Mouse (Mus musculus): ENCODE measurements at regions not wholly inside any gene's neighbourhood (a gene's known extent, or its start where the extent isn't known, plus 50 kb on each side); places are given as distances from the start of the nearest gene placed in this dataset.

- no peak for TF ChIP-seq MYOG (IDR thresholded peaks at IDR 0.05; ENCODE audit: control insufficient read depth in 1 of 3, insufficient read depth in 1 of 3, insufficient read length in 2 of 3, low read depth in 2 of 3)
- TF ChIP-seq REST (IDR thresholded peaks at IDR 0.05; ENCODE audit: insufficient read depth, insufficient read length): no peak
- no peak for TF ChIP-seq SRF (IDR thresholded peaks at IDR 0.05; ENCODE audit: control insufficient read depth, insufficient read length, low read depth)
- no peak for TF ChIP-seq USF1 (IDR thresholded peaks at IDR 0.05; ENCODE audit: low read depth)
- TF ChIP-seq E2F4 (IDR thresholded peaks at IDR 0.05; ENCODE audit: insufficient read depth): no peak
- TF ChIP-seq POLR2A (IDR thresholded peaks at IDR 0.05; ENCODE audit: insufficient read length, low read depth): no peak
- no peak for TF ChIP-seq CEBPB (IDR thresholded peaks at IDR 0.05; ENCODE audit: insufficient read depth, poor library complexity, severe bottlenecking)
- no peak for TF ChIP-seq TCF3 (IDR thresholded peaks at IDR 0.05; ENCODE audit: insufficient read length, low read depth)
- Histone ChIP-seq H3K4me2 (ENCODE audit: low read depth) (no peak overlapping the region), H3K36me3 (ENCODE audit: control insufficient read depth, insufficient read depth) (no peaks in the 10 kb centered on the region)
Measured at GRCm38 (mm10) chr4:10117964-10118363, 756.3 kb upstream of the 2610301B20Rik start.

GRCm38 (mm10) chr4:10124252-10124651, 750.0 kb upstream of the 2610301B20Rik start:
- Histone ChIP-seq H3ac (ENCODE audit: control insufficient read depth, insufficient read length) (no peak overlapping the region), H3K79me2 (ENCODE audit: control insufficient read depth, insufficient read depth) (no peaks in the 10 kb centered on the region), H3K27me3 (ENCODE audit: control insufficient read depth, insufficient read depth, insufficient read length) (no peaks in the 10 kb centered on the region), H3K36me3 (ENCODE audit: control insufficient read depth, insufficient read depth) (no peaks in the 10 kb centered on the region), H3K4me3 (no peak overlapping the region), H3K4me2 (ENCODE audit: low read depth) (no peak overlapping the region)
- TF ChIP-seq USF1 (IDR thresholded peaks at IDR 0.05; ENCODE audit: low read depth): no peak
- no peak for TF ChIP-seq POLR2A (IDR thresholded peaks at IDR 0.05; ENCODE audit: insufficient read length, low read depth)
- no peak for TF ChIP-seq MYOD1 (IDR thresholded peaks at IDR 0.05; ENCODE audit: control insufficient read depth in 1 of 3, insufficient read length in 2 of 3, low read depth in 2 of 3)

More at GRCm38 (mm10) chr4:10117964-10118363, 756.3 kb upstream of the 2610301B20Rik start:
- Histone ChIP-seq H3ac (ENCODE audit: control insufficient read depth, insufficient read length) (no peak overlapping the region), H3K27me3 (ENCODE audit: control insufficient read depth, insufficient read depth, insufficient read length) (no peaks in the 10 kb centered on the region), H3K4me3 (no peak overlapping the region), H3K79me2 (ENCODE audit: control insufficient read depth, insufficient read depth) (no peaks in the 10 kb centered on the region)

GRCm38 (mm10) chr4:10141238-10141934, 732.9 kb upstream of the 2610301B20Rik start:
- Histone ChIP-seq H3K4me2 (ENCODE audit: low read depth) (no peak overlapping the region), H3K4me3 (no peak overlapping the region), H3K27me3 (ENCODE audit: control insufficient read depth, insufficient read depth, insufficient read length) (no peaks in the 10 kb centered on the region), H3ac (ENCODE audit: control insufficient read depth, insufficient read length) (no peak overlapping the region), H3K36me3 (ENCODE audit: control insufficient read depth, insufficient read depth) (no peaks in the 10 kb centered on the region), H3K79me2 (ENCODE audit: control insufficient read depth, insufficient read depth) (no peaks in the 10 kb centered on the region)
- TF ChIP-seq MAX (IDR thresholded peaks at IDR 0.05; ENCODE audit: low read depth) (no peak), E2F4 (IDR thresholded peaks at IDR 0.05; ENCODE audit: insufficient read depth) (no peak), TCF3 (IDR thresholded peaks at IDR 0.05; ENCODE audit: insufficient read length, low read depth) (no peak), POLR2AphosphoS2 (IDR thresholded peaks at IDR 0.05; ENCODE audit: insufficient read length, low read depth) (no peak), TCF12 (IDR thresholded peaks at IDR 0.05; ENCODE audit: insufficient read depth, poor library complexity, severe bottlenecking) (no peak), SRF (IDR thresholded peaks at IDR 0.05; ENCODE audit: control insufficient read depth, insufficient read length, low read depth) (no peak), MYOG (IDR thresholded peaks at IDR 0.05; ENCODE audit: control insufficient read depth in 1 of 3, insufficient read depth in 1 of 3, insufficient read length in 2 of 3, low read depth in 2 of 3) (no peak), POLR2A (IDR thresholded peaks at IDR 0.05; ENCODE audit: insufficient read length, low read depth) (no peak), REST (IDR thresholded peaks at IDR 0.05; ENCODE audit: insufficient read depth, insufficient read length) (no peak), MYOD1 (IDR thresholded peaks at IDR 0.05; ENCODE audit: control insufficient read depth in 1 of 3, insufficient read length in 2 of 3, low read depth in 2 of 3) (no peak), CEBPB (IDR thresholded peaks at IDR 0.05; ENCODE audit: insufficient read depth, poor library complexity, severe bottlenecking) (no peak), USF1 (IDR thresholded peaks at IDR 0.05; ENCODE audit: low read depth) (no peak)

- Histone ChIP-seq H3K27me3 (ENCODE audit: control insufficient read depth, insufficient read depth, insufficient read length) (no peaks in the 10 kb centered on the region), H3K4me3 (no peak overlapping the region), H3ac (ENCODE audit: control insufficient read depth, insufficient read length) (no peak overlapping the region), H3K79me2 (ENCODE audit: control insufficient read depth, insufficient read depth) (no peaks in the 10 kb centered on the region), H3K4me2 (ENCODE audit: low read depth) (no peak overlapping the region), H3K36me3 (ENCODE audit: control insufficient read depth, insufficient read depth) (no peaks in the 10 kb centered on the region)
- TF ChIP-seq USF1 (IDR thresholded peaks at IDR 0.05; ENCODE audit: low read depth) (no peak), MYOD1 (IDR thresholded peaks at IDR 0.05; ENCODE audit: control insufficient read depth in 1 of 3, insufficient read length in 2 of 3, low read depth in 2 of 3) (no peak), POLR2AphosphoS2 (IDR thresholded peaks at IDR 0.05; ENCODE audit: insufficient read length, low read depth) (no peak), TCF3 (IDR thresholded peaks at IDR 0.05; ENCODE audit: insufficient read length, low read depth) (no peak), SRF (IDR thresholded peaks at IDR 0.05; ENCODE audit: control insufficient read depth, insufficient read length, low read depth) (no peak), TCF12 (IDR thresholded peaks at IDR 0.05; ENCODE audit: insufficient read depth, poor library complexity, severe bottlenecking) (no peak), REST (IDR thresholded peaks at IDR 0.05; ENCODE audit: insufficient read depth, insufficient read length) (no peak), CEBPB (IDR thresholded peaks at IDR 0.05; ENCODE audit: insufficient read depth, poor library complexity, severe bottlenecking) (no peak), POLR2A (IDR thresholded peaks at IDR 0.05; ENCODE audit: insufficient read length, low read depth) (no peak)
Measured at GRCm38 (mm10) chr4:10149911-10150310, 724.4 kb upstream of the 2610301B20Rik start.

- Histone ChIP-seq H3K4me2 (ENCODE audit: low read depth) (no peak overlapping the region), H3ac (ENCODE audit: control insufficient read depth, insufficient read length) (no peak overlapping the region), H3K79me2 (ENCODE audit: control insufficient read depth, insufficient read depth) (no peaks in the 10 kb centered on the region), H3K36me3 (ENCODE audit: control insufficient read depth, insufficient read depth) (no peaks in the 10 kb centered on the region), H3K27me3 (ENCODE audit: control insufficient read depth, insufficient read depth, insufficient read length) (no peaks in the 10 kb centered on the region), H3K4me3 (no peak overlapping the region)
- TF ChIP-seq SRF (IDR thresholded peaks at IDR 0.05; ENCODE audit: control insufficient read depth, insufficient read length, low read depth) (no peak), POLR2A (IDR thresholded peaks at IDR 0.05; ENCODE audit: insufficient read length, low read depth) (no peak), CEBPB (IDR thresholded peaks at IDR 0.05; ENCODE audit: insufficient read depth, poor library complexity, severe bottlenecking) (no peak), TCF3 (IDR thresholded peaks at IDR 0.05; ENCODE audit: insufficient read length, low read depth) (no peak), TCF12 (IDR thresholded peaks at IDR 0.05; ENCODE audit: insufficient read depth, poor library complexity, severe bottlenecking) (no peak), E2F4 (IDR thresholded peaks at IDR 0.05; ENCODE audit: insufficient read depth) (no peak), USF1 (IDR thresholded peaks at IDR 0.05; ENCODE audit: low read depth) (no peak), POLR2AphosphoS2 (IDR thresholded peaks at IDR 0.05; ENCODE audit: insufficient read length, low read depth) (no peak), MYOD1 (IDR thresholded peaks at IDR 0.05; ENCODE audit: control insufficient read depth in 1 of 3, insufficient read length in 2 of 3, low read depth in 2 of 3) (no peak), REST (IDR thresholded peaks at IDR 0.05; ENCODE audit: insufficient read depth, insufficient read length) (no peak), MYOG (IDR thresholded peaks at IDR 0.05; ENCODE audit: control insufficient read depth in 1 of 3, insufficient read depth in 1 of 3, insufficient read length in 2 of 3, low read depth in 2 of 3) (no peak), MAX (IDR thresholded peaks at IDR 0.05; ENCODE audit: low read depth) (no peak)
Measured at GRCm38 (mm10) chr4:10150501-10150900, 723.8 kb upstream of the 2610301B20Rik start.

Data from myocyte (in vitro differentiated cells).